Mouse (Mus musculus): ENCODE results near the gene Rab14.

GRCm38 (mm10) chr2:35222822-35223391 lies 22.0 kb upstream of the Rab14 start:
- TF ChIP-seq GATA1 (IDR thresholded peaks at IDR 0.05; ENCODE audit: low read length) (no peak), TAL1 (IDR thresholded peaks at IDR 0.05; ENCODE audit: low read length) (no peak)
